Mouse (Mus musculus) intestine, embryonic 14.5 days (tissue): Measurements from ENCODE around the gene Timm44. TPM values are rescaled to one million over a fixed set of nuclear protein-coding genes. Genes with fewer than 3 reads are reported as not detected.

ENCODE experiments used
- ATAC-seq: fragments of 200-750 bp; cut with Nextera tagmentation; replicated peaks from 2 replicates; pipeline ENCODE4 v1.8.0; 2017; ENCODE audit warnings: low read depth, moderate number of reproducible peaks, moderate TSS enrichment, moderate library complexity; ENCODE audit not compliant: low FRiP score, low TSS enrichment
- DNase-seq: peaks from one replicate; pipeline ENCODE4 v3.0.0-alpha.2; 2018; ENCODE audit warnings: low spot score
- H3K27ac ChIP-seq: fragments of 300-500 bp; sonication (generic); 2 replicates; pipeline ENCODE4 v1.5.1; 2014; ENCODE audit warnings: low read depth, mild to moderate bottlenecking, control low read depth
- H3K27me3 ChIP-seq: fragments of 300-500 bp; sonication (generic); replicated peaks from 2 replicates; pipeline ENCODE4 v1.6.1; 2014; ENCODE audit warnings: low read length, control low read depth; ENCODE audit not compliant: control insufficient read depth, insufficient read depth
- H3K36me3 ChIP-seq: fragments of 300-500 bp; sonication (generic); 2 replicates; pipeline ENCODE4 v1.6.1; 2014; ENCODE audit warnings: low read length, control low read depth; ENCODE audit not compliant: control insufficient read depth, insufficient read depth
- H3K4me1 ChIP-seq: fragments of 300-500 bp; sonication (generic); replicated peaks from 2 replicates; pipeline ENCODE4 v1.6.1; 2014; ENCODE audit warnings: low read length, control low read depth, mixed read lengths; ENCODE audit not compliant: control insufficient read depth, insufficient read depth
- H3K4me2 ChIP-seq: fragments of 300-500 bp; sonication (generic); 2 replicates; pipeline ENCODE4 v1.6.1; 2014; ENCODE audit warnings: low read length
- H3K4me3 ChIP-seq: fragments of 300-500 bp; sonication (generic); 2 replicates; pipeline ENCODE4 v1.5.1; 2014; ENCODE audit warnings: low read depth, low read length, control low read depth, mixed read lengths
- H3K9ac ChIP-seq: fragments of 300-500 bp; sonication (generic); 2 replicates; pipeline ENCODE4 v1.6.1; 2014; ENCODE audit warnings: mild to moderate bottlenecking, low read length
- H3K9me3 ChIP-seq: fragments of 300-500 bp; sonication (generic); 2 replicates; pipeline ENCODE4 v1.6.1; 2016; ENCODE audit warnings: low read length, control low read depth; ENCODE audit not compliant: control insufficient read depth
- whole genome bisulfite sequencing: fragments of 180-500 bp; shearing (Covaris S2); extraction: QIAGEN DNeasy Blood & Tissue Kit; methylation state at CpG from one replicate; pipeline ENCODE4 v1.1.7; 2014; 5-methylcytosine and 5-hydroxymethylcytosine counted together
- polyA plus RNA-seq: library from polyadenylated mRNA; unstranded; fragments of >200 nt; fragmentation: Nextera tagmentation; extraction: Ambion mirVana; gene quantifications from 2 replicates; pipeline ENCODE4 v1.2.1, GENCODE M21; 2014

The Timm44 gene
- polyA plus RNA-seq, result 89.8 and 92.7 TPM in 2 replicates

- Histone ChIP-seq H3K27me3 (no peaks in the 10 kb centered on the region), H3K4me1 (peaks cover 4% of the 10 kb centered on the region; the same call in 1 of the 2 replicates), H3K9ac (peak within 1 kb of the TSS; percentile 76), H3K4me3 (peak within 1 kb of the TSS; percentile 84), H3K36me3 (peaks cover 34% of the 10 kb centered on the region), H3K27ac (peak within 1 kb of the TSS; percentile 36; the same call in 1 of the 2 replicates), H3K9me3 (no peaks in the 10 kb centered on the region), H3K4me2 (peak within 1 kb of the TSS; percentile 70)
- WGBS, result under 1% methylated on average over 39 of the region's 39 CpGs
- DNase-seq (peak; percentile 96), ATAC-seq (peak; percentile 94)
Observed at GRCm38 (mm10) chr8:4275275-4276110, at the start of gene Timm44. Gene Timm44, minus strand, starts transcription at chr8:4275913.

- under 1% methylated on average over 78 of the region's 78 CpGs for WGBS
- peak within 1 kb of the TSS; percentile 95 for H3K9ac ChIP-seq
- peak within 1 kb of the TSS; percentile 76 for H3K4me2 ChIP-seq
- H3K4me1 ChIP-seq, result peaks cover 29% of the 10 kb centered on the region
- no peaks in the 10 kb centered on the region for H3K27me3 ChIP-seq
- H3K36me3 ChIP-seq, result peaks cover 47% of the 10 kb centered on the region
- ATAC-seq, result peak; percentile 98
- peak; percentile 99 for DNase-seq
- peak within 1 kb of the TSS; percentile 98 for H3K4me3 ChIP-seq
- peak within 1 kb of the TSS; percentile 88 for H3K27ac ChIP-seq
- H3K9me3 ChIP-seq, result no peaks in the 10 kb centered on the region
Observed at GRCm38 (mm10) chr8:4324983-4325750, 49.5 kb upstream of the Timm44 start, which contains the start of the genes Ccl25 and Elavl1. Gene Ccl25, plus strand, starts transcription at chr8:4325210. Gene Elavl1, minus strand, starts transcription at chr8:4325413.

- Histone ChIP-seq H3K36me3 (peaks cover 46% of the 10 kb centered on the region), H3K4me3 (peak overlapping the region; percentile 98), H3K9me3 (no peaks in the 10 kb centered on the region), H3K27me3 (no peaks in the 10 kb centered on the region), H3K27ac (peak overlapping the region; percentile 88), H3K4me1 (peaks cover 33% of the 10 kb centered on the region), H3K9ac (peak overlapping the region; percentile 95), H3K4me2 (peak overlapping the region; percentile 72)
- no peak for DNase-seq
- under 1% methylated on average over 42 of the region's 42 CpGs for WGBS
- peak; percentile 78 for ATAC-seq
Observed at GRCm38 (mm10) chr8:4324525-4324924, 48.8 kb upstream of the Timm44 start.

GRCm38 (mm10) chr8:4323917-4324316 is 48.2 kb upstream of the Timm44 start:
- Histone ChIP-seq H3K9me3 (no peaks in the 10 kb centered on the region), H3K36me3 (peaks cover 40% of the 10 kb centered on the region), H3K4me1 (peaks cover 33% of the 10 kb centered on the region), H3K9ac (peak overlapping the region; percentile 95), H3K4me2 (peak overlapping the region; percentile 72), H3K27ac (peak overlapping the region; percentile 88; the same call in 1 of the 2 replicates), H3K27me3 (no peaks in the 10 kb centered on the region), H3K4me3 (peak overlapping the region; percentile 98)
- peak; percentile 59 for DNase-seq
- 3% methylated on average over 6 of the region's 6 CpGs for WGBS
- ATAC-seq, result no peak

GRCm38 (mm10) chr8:4322470-4322869 is 46.8 kb upstream of the Timm44 start:
- Histone ChIP-seq H3K4me2 (peak overlapping the region; percentile 72; the same call in 1 of the 2 replicates), H3K4me3 (no peak overlapping the region), H3K9me3 (no peaks in the 10 kb centered on the region), H3K4me1 (peaks cover 33% of the 10 kb centered on the region), H3K9ac (no peak overlapping the region), H3K27me3 (no peaks in the 10 kb centered on the region), H3K27ac (no peak overlapping the region), H3K36me3 (peaks cover 27% of the 10 kb centered on the region)
- WGBS, result 38% methylated on average over 2 of the region's 2 CpGs
- no peak for ATAC-seq
- peak; percentile 94 for DNase-seq

GRCm38 (mm10) chr8:4321031-4321430 is 45.3 kb upstream of the Timm44 start:
- Histone ChIP-seq H3K4me1 (peaks cover 29% of the 10 kb centered on the region), H3K27ac (no peak overlapping the region), H3K4me2 (no peak overlapping the region), H3K9me3 (no peaks in the 10 kb centered on the region), H3K36me3 (peaks cover 27% of the 10 kb centered on the region), H3K4me3 (no peak overlapping the region), H3K9ac (no peak overlapping the region), H3K27me3 (no peaks in the 10 kb centered on the region)
- 70% methylated on average over 2 of the region's 2 CpGs for WGBS
- DNase-seq (no peak), ATAC-seq (no peak)

GRCm38 (mm10) chr8:4320404-4320803 is 44.7 kb upstream of the Timm44 start:
- Histone ChIP-seq H3K36me3 (peaks cover 27% of the 10 kb centered on the region), H3K4me3 (no peak overlapping the region), H3K4me2 (no peak overlapping the region), H3K9ac (no peak overlapping the region), H3K4me1 (peaks cover 24% of the 10 kb centered on the region), H3K27me3 (no peaks in the 10 kb centered on the region), H3K27ac (no peak overlapping the region), H3K9me3 (no peaks in the 10 kb centered on the region)
- no peak for DNase-seq
- WGBS, result 87% methylated on average over 1 of the region's 1 CpGs
- no peak for ATAC-seq

- Histone ChIP-seq H3K4me2 (no peak overlapping the region), H3K4me1 (peaks cover 24% of the 10 kb centered on the region), H3K27ac (no peak overlapping the region), H3K4me3 (no peak overlapping the region), H3K9me3 (no peaks in the 10 kb centered on the region), H3K27me3 (no peaks in the 10 kb centered on the region), H3K9ac (no peak overlapping the region), H3K36me3 (peaks cover 27% of the 10 kb centered on the region)
- ATAC-seq (no peak), DNase-seq (no peak)
- 95% methylated on average over 11 of the region's 11 CpGs for WGBS
Observed at GRCm38 (mm10) chr8:4319573-4319872, 43.8 kb upstream of the Timm44 start.
